Mouse (Mus musculus) layer of hippocampus, postnatal 25 days (tissue): ENCODE results near the gene Tbc1d1. TPM values are rescaled to one million over a fixed set of nuclear protein-coding genes. Genes with fewer than 3 reads are reported as not detected.
A peak's percentile ranks its signal among the peaks of the same experiment; 100 is the strongest.

ENCODE experiments used
- DNase-seq, 2 experiments: peaks; one replicate each; pipeline ENCODE4 v3.0.0; 2022; ENCODE audit warnings: mixed read lengths in 2 of 2, low spot score in 1 of 2; ENCODE audit errors: extremely low spot score in 1 of 2
- total RNA-seq, 2 experiments: library from RNA; stranded (reverse); gene quantifications; 2 replicates each; pipeline ENCODE4 v1.2.3; 2021

Tbc1d1 gene
- total RNA-seq, 2 experiments from 2014 or later: 26.9 to 32.4 TPM

- DNase-seq: no peak
These were observed 219.7 kb downstream of the Tbc1d1 start for GRCm38 (mm10) chr5:64375851-64376250.

- no peak for DNase-seq
These were observed 220.4 kb downstream of the Tbc1d1 start for GRCm38 (mm10) chr5:64376466-64376865.

GRCm38 (mm10) chr5:64377705-64378104, 221.6 kb downstream of the Tbc1d1 start:
- DNase-seq: no peak

GRCm38 (mm10) chr5:64378591-64379275, 222.6 kb downstream of the Tbc1d1 start:
- no peak for DNase-seq

GRCm38 (mm10) chr5:64379829-64380228, 223.7 kb downstream of the Tbc1d1 start:
- no peak for DNase-seq

GRCm38 (mm10) chr5:64380698-64381375, 224.7 kb downstream of the Tbc1d1 start:
- no peak for DNase-seq

GRCm38 (mm10) chr5:64381538-64381937, 225.4 kb downstream of the Tbc1d1 start:
- no peak for DNase-seq

- DNase-seq: peak; percentile 65 to 78
These were observed 226.4 kb downstream of the Tbc1d1 start for GRCm38 (mm10) chr5:64382451-64383057.

- no peak for DNase-seq
These were observed 227.1 kb downstream of the Tbc1d1 start for GRCm38 (mm10) chr5:64383215-64383614.

GRCm38 (mm10) chr5:64384546-64384945, 228.4 kb downstream of the Tbc1d1 start:
- DNase-seq: no peak

- no peak for DNase-seq
These were observed 230.9 kb downstream of the Tbc1d1 start for GRCm38 (mm10) chr5:64386996-64387395.

- DNase-seq: no peak
These were observed 233.3 kb downstream of the Tbc1d1 start for GRCm38 (mm10) chr5:64389202-64389929.

GRCm38 (mm10) chr5:64391346-64391745, 235.2 kb downstream of the Tbc1d1 start:
- no peak for DNase-seq

GRCm38 (mm10) chr5:64392426-64393020, 236.4 kb downstream of the Tbc1d1 start:
- DNase-seq: no peak

- DNase-seq: no peak
These were observed 237.4 kb downstream of the Tbc1d1 start for GRCm38 (mm10) chr5:64393530-64393929.

GRCm38 (mm10) chr5:64398155-64398554, 242.1 kb downstream of the Tbc1d1 start:
- no peak for DNase-seq

GRCm38 (mm10) chr5:64400742-64401141, 244.6 kb downstream of the Tbc1d1 start:
- no peak for DNase-seq
